Mouse (Mus musculus) megakaryocyte, embryonic 14.5 days (primary cell): ENCODE results near the gene Gm3435. TPM values are rescaled to one million over a fixed set of nuclear protein-coding genes. Genes with fewer than 3 reads are reported as not detected.

Experiments used
- H3K27me3 ChIP-seq: replicated peaks from 2 replicates; pipeline ENCODE3; 2012; ENCODE audit warnings: inconsistent platforms
- H3K36me3 ChIP-seq: replicated peaks from 2 replicates; pipeline ENCODE3; 2012; ENCODE audit warnings: low read length, inconsistent platforms, mixed read lengths
- H3K4me1 ChIP-seq: 2 replicates; pipeline ENCODE4 v1.6.1; 2012; ENCODE audit warnings: inconsistent platforms
- H3K4me3 ChIP-seq: replicated peaks from 2 replicates; pipeline ENCODE3; 2012; ENCODE audit warnings: moderate library complexity, mild to moderate bottlenecking, inconsistent platforms
- H3K9me3 ChIP-seq: 2 replicates; pipeline ENCODE4 v1.6.1; 2012; ENCODE audit warnings: inconsistent platforms
- FLI1 ChIP-seq: IDR thresholded peaks from 2 replicates; pipeline ENCODE4 v1.6.1; 2012; ENCODE audit warnings: low read length, inconsistent platforms, mixed read lengths
- GATA1 ChIP-seq: IDR thresholded peaks from 3 replicates; pipeline ENCODE4 v1.6.1; 2012; ENCODE audit warnings: mixed read lengths, low read length, inconsistent platforms, borderline replicate concordance
- polyA plus RNA-seq: library from polyadenylated mRNA; stranded (reverse); fragments of >175 nt; gene quantifications from 2 replicates; pipeline ENCODE4 v1.2.3, GENCODE M21; 2012; ENCODE audit warnings: low replicate concordance; ENCODE audit not compliant: insufficient read depth

Gm3435 gene
- polyA plus RNA-seq, 1 experiment = not detected

GRCm38 (mm10) chr17:15055925-15056324 is 45.9 kb downstream of the Gm3435 start:
- H3K36me3 ChIP-seq = peaks cover 57% of the 10 kb centered on the region
- no peaks in the 10 kb centered on the region for H3K9me3 ChIP-seq
- no peak for TF ChIP-seq FLI1
- no peak for TF ChIP-seq GATA1
- no peaks in the 10 kb centered on the region for H3K27me3 ChIP-seq
- H3K4me1 ChIP-seq = peaks cover 48% of the 10 kb centered on the region
- H3K4me3 ChIP-seq = peak overlapping the region; percentile 57

GRCm38 (mm10) chr17:15058161-15058591 is 48.2 kb downstream of the Gm3435 start:
- TF ChIP-seq GATA1 = no peak
- no peak for TF ChIP-seq FLI1
- peaks cover 48% of the 10 kb centered on the region for H3K4me1 ChIP-seq
- H3K36me3 ChIP-seq = peaks cover 79% of the 10 kb centered on the region
- no peaks in the 10 kb centered on the region for H3K9me3 ChIP-seq
- peak overlapping the region; percentile 71 for H3K4me3 ChIP-seq
- H3K27me3 ChIP-seq = no peaks in the 10 kb centered on the region

GRCm38 (mm10) chr17:15059646-15060045 is 49.7 kb downstream of the Gm3435 start:
- peaks cover 48% of the 10 kb centered on the region for H3K4me1 ChIP-seq
- no peaks in the 10 kb centered on the region for H3K27me3 ChIP-seq
- TF ChIP-seq FLI1 = no peak
- TF ChIP-seq GATA1 = no peak
- no peak overlapping the region for H3K4me3 ChIP-seq
- no peaks in the 10 kb centered on the region for H3K9me3 ChIP-seq
- H3K36me3 ChIP-seq = peaks cover 94% of the 10 kb centered on the region

- no peaks in the 10 kb centered on the region for H3K27me3 ChIP-seq
These were observed 50.4 kb downstream of the Gm3435 start for GRCm38 (mm10) chr17:15060356-15060755.

GRCm38 (mm10) chr17:15065391-15066024 is 55.5 kb downstream of the Gm3435 start:
- peaks cover 78% of the 10 kb centered on the region for H3K36me3 ChIP-seq
- H3K4me1 ChIP-seq = peaks cover 43% of the 10 kb centered on the region
- no peak overlapping the region for H3K4me3 ChIP-seq
- TF ChIP-seq GATA1 = no peak
- TF ChIP-seq FLI1 = no peak
- H3K27me3 ChIP-seq = peaks cover 2% of the 10 kb centered on the region
- H3K9me3 ChIP-seq = no peaks in the 10 kb centered on the region

More at GRCm38 (mm10) chr17:15060356-15060755, 50.4 kb downstream of the Gm3435 start:
- H3K9me3 ChIP-seq = no peaks in the 10 kb centered on the region
- H3K4me3 ChIP-seq = no peak overlapping the region
- TF ChIP-seq FLI1 (no peak), GATA1 (no peak)
- H3K4me1 ChIP-seq = peaks cover 46% of the 10 kb centered on the region
- H3K36me3 ChIP-seq = peaks cover 98% of the 10 kb centered on the region

- H3K27me3 ChIP-seq = peaks cover 2% of the 10 kb centered on the region
- H3K36me3 ChIP-seq = peaks cover 72% of the 10 kb centered on the region
- no peaks in the 10 kb centered on the region for H3K9me3 ChIP-seq
- TF ChIP-seq GATA1 = no peak
- no peak for TF ChIP-seq FLI1
- H3K4me3 ChIP-seq = no peak overlapping the region
- peaks cover 43% of the 10 kb centered on the region for H3K4me1 ChIP-seq
These were observed 56.1 kb downstream of the Gm3435 start for GRCm38 (mm10) chr17:15066066-15066465.

GRCm38 (mm10) chr17:15066911-15067310 is 56.9 kb downstream of the Gm3435 start:
- H3K9me3 ChIP-seq = no peaks in the 10 kb centered on the region
- no peak for TF ChIP-seq GATA1
- TF ChIP-seq FLI1 = no peak
- H3K4me1 ChIP-seq = peaks cover 43% of the 10 kb centered on the region
- no peak overlapping the region for H3K4me3 ChIP-seq
- H3K27me3 ChIP-seq = peaks cover 2% of the 10 kb centered on the region
- H3K36me3 ChIP-seq = peaks cover 64% of the 10 kb centered on the region

GRCm38 (mm10) chr17:15068040-15068792 is 58.2 kb downstream of the Gm3435 start:
- H3K27me3 ChIP-seq = peaks cover 2% of the 10 kb centered on the region
- H3K36me3 ChIP-seq = peaks cover 60% of the 10 kb centered on the region
- TF ChIP-seq FLI1 (no peak), GATA1 (no peak)

GRCm38 (mm10) chr17:15069124-15069523 is 59.1 kb downstream of the Gm3435 start:
- Histone ChIP-seq H3K36me3 (peaks cover 50% of the 10 kb centered on the region), H3K9me3 (no peaks in the 10 kb centered on the region), H3K4me3 (no peak overlapping the region), H3K4me1 (peaks cover 48% of the 10 kb centered on the region), H3K27me3 (peaks cover 4% of the 10 kb centered on the region)
- TF ChIP-seq FLI1 (no peak), GATA1 (no peak)

More at GRCm38 (mm10) chr17:15068040-15068792, 58.2 kb downstream of the Gm3435 start:
- Histone ChIP-seq H3K4me3 (no peak overlapping the region), H3K4me1 (peaks cover 43% of the 10 kb centered on the region), H3K9me3 (no peaks in the 10 kb centered on the region)

Other genes starting within 250 kb of the Gm3435 start
- gene Wdr27, start 67.0 kb upstream of the Gm3435 start, polyA plus RNA-seq = 8.6 and 15.6 TPM in 2 replicates
- gene 1600012H06Rik, start 67.0 kb upstream of the Gm3435 start, polyA plus RNA-seq = 2.3 and 3.1 TPM in 2 replicates
- gene Phf10, start 48.9 kb upstream of the Gm3435 start, polyA plus RNA-seq = 8.6 and 36.4 TPM in 2 replicates
- 1.2 and 2.3 TPM in 2 replicates for gene 9030025P20Rik, start 31.7 kb upstream of the Gm3435 start, polyA plus RNA-seq
- gene Gm3417, start 31.4 kb upstream of the Gm3435 start, polyA plus RNA-seq = not detected in 2 replicates
- gene Ermard, start 31.0 kb downstream of the Gm3435 start, polyA plus RNA-seq = 1.0 and 1.8 TPM in 2 replicates
- 3.2 and 3.3 TPM in 2 replicates for gene Tcte3, start 31.3 kb downstream of the Gm3435 start, polyA plus RNA-seq
- gene Gm3448, start 31.4 kb downstream of the Gm3435 start, polyA plus RNA-seq = 0.10 TPM in 1 of 2 replicates, not detected in the other